Mouse (Mus musculus): ENCODE results near the gene Copg1. TPM values are rescaled to one million over a fixed set of nuclear protein-coding genes. Genes with fewer than 3 reads are reported as not detected.

Gene Copg1
- polyA plus RNA-seq (2015; fragmentation: Nextera tagmentation; extraction: Ambion mirVana) = 88.5 and 89.5 TPM in 2 replicates

DNA sequence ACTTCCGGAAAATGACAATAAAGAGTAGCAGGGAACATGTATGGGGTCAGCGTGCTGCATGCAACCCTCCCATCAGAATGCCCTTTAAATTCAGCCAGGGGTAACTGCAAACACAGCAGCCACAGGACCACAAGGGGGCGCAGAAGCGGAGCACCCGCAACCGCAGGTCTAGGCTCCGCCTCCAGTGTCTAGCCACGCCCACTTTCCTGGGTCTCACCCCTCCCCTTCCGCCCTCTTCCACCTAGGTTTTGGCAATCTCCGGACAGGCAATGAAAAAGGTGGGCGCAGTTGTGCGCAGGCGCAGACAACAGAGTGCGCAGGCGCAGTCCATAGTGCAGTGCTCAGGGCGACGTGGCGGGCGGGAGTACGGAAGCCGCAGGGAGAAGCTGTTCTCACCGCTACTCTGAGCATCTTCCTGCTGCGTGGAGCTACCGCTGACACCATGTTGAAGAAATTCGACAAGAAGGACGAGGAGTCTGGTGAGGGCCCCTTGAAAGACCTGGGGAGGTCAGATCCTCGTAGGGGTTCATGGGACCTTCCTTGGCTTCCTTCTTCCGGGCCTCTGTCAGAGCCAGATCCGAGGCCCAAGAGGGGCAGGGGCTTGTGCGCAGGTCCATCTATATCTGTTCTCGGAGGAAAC is at the start of gene Copg1:
Copg1 (plus strand) TSS at position 221 of the 640 bp plus-strand sequence.
- ATAC-seq = peak; percentile 95
- H3K4me1 ChIP-seq (replicated peaks; ENCODE audit: control insufficient read depth, insufficient read depth, low read length) = 0 out of 2 replicates have a peak, but pooled peaks cover 4% of the 10 kb centered on the region
- H3K9ac ChIP-seq (ENCODE audit: low read depth, low read length) = peak within 1 kb of the TSS; percentile 56
- no peaks in the 10 kb centered on the region for H3K27me3 ChIP-seq (replicated peaks; ENCODE audit: control insufficient read depth, insufficient read depth, low read length)
- peak within 1 kb of the TSS; percentile 69 for H3K4me2 ChIP-seq (replicated peaks; ENCODE audit: low read depth)
- peak within 1 kb of the TSS; percentile 51 for H3K4me3 ChIP-seq (ENCODE audit: low read depth, low read length)
- no peaks in the 10 kb centered on the region for H3K9me3 ChIP-seq (ENCODE audit: control insufficient read depth)
- H3K36me3 ChIP-seq (ENCODE audit: control insufficient read depth, insufficient read depth) = peaks cover 33% of the 10 kb centered on the region
- peak; percentile 98 for TF ChIP-seq CTCF (IDR thresholded peaks at IDR 0.05; ENCODE audit: low read depth)
- peak within 1 kb of the TSS; percentile 43 for H3K27ac ChIP-seq (ENCODE audit: low read depth, low read length)
- WGBS = under 1% methylated on average over 31 of the region's 31 CpGs

DNA sequence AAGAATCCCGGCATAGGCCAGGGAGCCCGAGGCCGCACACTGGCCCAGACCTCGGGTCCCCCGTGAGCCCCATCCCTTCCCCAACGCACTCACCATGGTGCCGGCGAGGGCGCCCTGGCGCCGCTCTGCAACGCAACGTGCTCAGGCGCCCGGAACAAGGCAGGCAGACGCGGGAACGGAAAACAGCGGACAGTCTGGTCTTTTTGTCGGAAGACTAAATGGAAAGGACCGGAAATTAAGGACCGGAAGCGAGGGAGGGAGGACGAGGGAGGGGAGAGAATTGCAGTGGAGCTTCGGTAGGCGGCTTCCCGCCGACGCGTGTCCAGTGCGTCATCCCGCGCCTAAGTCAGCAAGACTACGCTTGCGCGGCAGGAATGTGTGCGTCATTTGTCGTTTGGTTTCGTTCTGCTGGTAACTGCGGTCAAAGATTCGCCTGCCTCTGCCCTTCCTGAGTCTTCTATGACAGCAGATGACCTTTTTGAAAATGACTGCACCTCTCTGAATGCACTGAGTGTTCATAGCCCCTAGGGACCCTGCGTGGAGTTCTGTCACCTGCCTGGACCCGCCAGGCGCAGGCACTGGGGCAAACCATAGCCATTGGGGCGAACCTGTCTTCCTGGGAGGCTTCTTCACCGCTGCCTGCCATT is 48.9 kb upstream of the Copg1 start, which contains the start of gene Isy1:
Isy1 (minus strand) TSS at position 248 of the 647 bp plus-strand sequence.
- peak; percentile 96 for ATAC-seq

DNA sequence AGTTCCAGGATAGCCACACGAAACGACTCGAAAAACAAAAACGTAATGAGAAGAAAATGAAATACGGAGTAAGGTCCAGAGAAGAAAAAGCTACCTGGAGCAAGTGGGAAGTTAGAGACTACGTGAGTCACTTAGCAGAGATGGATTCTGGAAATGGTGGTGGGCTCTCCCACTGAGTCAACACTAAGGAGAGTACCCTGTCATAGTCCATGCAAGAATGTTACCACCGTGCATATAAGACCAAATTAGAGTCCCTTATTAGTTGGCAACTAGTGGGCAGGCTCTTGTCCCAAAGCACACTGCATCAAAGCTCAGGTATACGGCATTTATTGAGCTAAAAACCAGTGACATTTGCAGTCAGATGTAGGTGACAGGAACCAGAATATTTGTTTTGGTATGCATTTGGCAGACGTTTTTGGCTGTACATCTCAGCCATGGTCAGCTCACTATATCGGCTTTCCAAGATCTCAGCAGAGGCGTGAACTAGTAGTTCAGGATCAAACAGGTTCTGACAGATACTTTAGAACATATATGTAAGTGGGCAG is 47.7 kb upstream of the Copg1 start:
- no peaks in the 10 kb centered on the region for H3K27me3 ChIP-seq (replicated peaks; ENCODE audit: control insufficient read depth, insufficient read depth, low read length)
- H3K36me3 ChIP-seq (ENCODE audit: control insufficient read depth, insufficient read depth) = peaks cover 30% of the 10 kb centered on the region
- peak overlapping the region; percentile 86 for H3K4me2 ChIP-seq (replicated peaks; ENCODE audit: low read depth)
- no peak overlapping the region for H3K9ac ChIP-seq (ENCODE audit: low read depth, low read length)
- no peak for TF ChIP-seq CTCF (IDR thresholded peaks at IDR 0.05; ENCODE audit: low read depth)
- H3K4me3 ChIP-seq (ENCODE audit: low read depth, low read length) = no peak overlapping the region
- 0 out of 2 replicates have a peak overlapping the region, but pooled peaks have one; percentile 98 for H3K27ac ChIP-seq (ENCODE audit: low read depth, low read length)
- WGBS = 53% methylated on average over 11 of the region's 11 CpGs
- H3K9me3 ChIP-seq (ENCODE audit: control insufficient read depth) = no peaks in the 10 kb centered on the region
- ATAC-seq = no peak
- H3K4me1 ChIP-seq (replicated peaks; ENCODE audit: control insufficient read depth, insufficient read depth, low read length) = no peaks in the 10 kb centered on the region

More for the DNA sequence above, 48.9 kb upstream of the Copg1 start, which contains the start of gene Isy1:
- Histone ChIP-seq H3K9ac (ENCODE audit: low read depth, low read length) (peak within 1 kb of the TSS; percentile 76), H3K4me1 (replicated peaks; ENCODE audit: control insufficient read depth, insufficient read depth, low read length) (no peaks in the 10 kb centered on the region), H3K27me3 (replicated peaks; ENCODE audit: control insufficient read depth, insufficient read depth, low read length) (no peaks in the 10 kb centered on the region), H3K27ac (ENCODE audit: low read depth, low read length) (peak within 1 kb of the TSS; percentile 98), H3K4me3 (ENCODE audit: low read depth, low read length) (peak within 1 kb of the TSS; percentile 67), H3K36me3 (ENCODE audit: control insufficient read depth, insufficient read depth) (peaks cover 28% of the 10 kb centered on the region), H3K4me2 (replicated peaks; ENCODE audit: low read depth) (peak within 1 kb of the TSS; percentile 86), H3K9me3 (ENCODE audit: control insufficient read depth) (no peaks in the 10 kb centered on the region)
- peak; percentile 51 for TF ChIP-seq CTCF (IDR thresholded peaks at IDR 0.05; ENCODE audit: low read depth)
- WGBS = under 1% methylated on average over 46 of the region's 46 CpGs

DNA sequence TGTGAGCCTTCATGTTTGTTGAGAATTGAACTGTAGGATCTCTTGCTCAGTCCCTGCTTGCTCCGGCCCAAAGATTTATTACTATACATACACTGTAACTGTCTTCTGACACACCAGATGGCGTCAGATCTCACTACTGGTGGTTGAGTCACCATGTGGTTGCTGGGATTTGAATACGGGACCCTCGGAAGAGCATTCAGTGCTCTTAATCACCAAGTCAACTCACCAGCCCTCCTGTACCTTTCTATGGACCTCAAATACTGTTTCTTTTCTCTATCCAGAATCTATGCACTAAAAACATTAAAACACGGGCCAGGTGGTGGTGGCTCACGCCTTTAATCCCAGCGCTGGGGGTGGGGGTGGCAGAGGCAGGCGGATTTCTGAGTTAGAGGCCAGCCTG is 46.0 kb upstream of the Copg1 start:
- Histone ChIP-seq H3K4me3 (ENCODE audit: low read depth, low read length) (no peak overlapping the region), H3K4me2 (replicated peaks; ENCODE audit: low read depth) (no peak overlapping the region), H3K27me3 (replicated peaks; ENCODE audit: control insufficient read depth, insufficient read depth, low read length) (no peaks in the 10 kb centered on the region), H3K36me3 (ENCODE audit: control insufficient read depth, insufficient read depth) (peaks cover 40% of the 10 kb centered on the region), H3K4me1 (replicated peaks; ENCODE audit: control insufficient read depth, insufficient read depth, low read length) (no peaks in the 10 kb centered on the region), H3K9me3 (ENCODE audit: control insufficient read depth) (no peaks in the 10 kb centered on the region), H3K27ac (ENCODE audit: low read depth, low read length) (no peak overlapping the region), H3K9ac (ENCODE audit: low read depth, low read length) (no peak overlapping the region)
- ATAC-seq = no peak
- 73% methylated on average over 8 of the region's 8 CpGs for WGBS
- TF ChIP-seq CTCF (IDR thresholded peaks at IDR 0.05; ENCODE audit: low read depth) = 0 out of 2 replicates have a peak, but pooled peaks have one; percentile 12

DNA sequence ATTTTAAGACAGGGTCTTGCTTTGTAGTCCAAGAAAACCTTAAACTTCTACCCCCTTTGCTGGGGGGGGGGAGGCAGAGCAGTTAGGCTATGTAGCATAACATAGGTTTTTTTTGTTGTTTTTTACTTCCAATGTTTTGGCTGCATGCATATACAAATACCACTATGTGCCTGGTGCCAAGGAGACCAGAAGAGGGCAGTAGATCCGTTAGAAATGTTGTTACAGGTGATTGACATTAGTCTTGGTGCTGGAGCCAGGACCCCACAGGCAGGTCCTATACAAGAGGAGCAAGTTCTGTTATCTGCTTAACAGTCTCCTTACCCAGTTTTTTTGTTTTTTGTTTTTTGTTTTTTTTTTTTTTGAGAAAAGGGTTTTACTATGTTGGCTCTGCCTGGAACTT is 45.4 kb upstream of the Copg1 start:
- H3K27ac ChIP-seq (ENCODE audit: low read depth, low read length) = no peak overlapping the region
- TF ChIP-seq CTCF (IDR thresholded peaks at IDR 0.05; ENCODE audit: low read depth) = peak; percentile 62
- WGBS = 24% methylated on average over 1 of the region's 1 CpGs
- no peak overlapping the region for H3K9ac ChIP-seq (ENCODE audit: low read depth, low read length)
- no peak overlapping the region for H3K4me3 ChIP-seq (ENCODE audit: low read depth, low read length)
- peaks cover 40% of the 10 kb centered on the region for H3K36me3 ChIP-seq (ENCODE audit: control insufficient read depth, insufficient read depth)
- 0 out of 2 replicates have a peak, but pooled peaks cover 3% of the 10 kb centered on the region for H3K4me1 ChIP-seq (replicated peaks; ENCODE audit: control insufficient read depth, insufficient read depth, low read length)
- ATAC-seq = no peak
- H3K4me2 ChIP-seq (replicated peaks; ENCODE audit: low read depth) = no peak overlapping the region
- H3K27me3 ChIP-seq (replicated peaks; ENCODE audit: control insufficient read depth, insufficient read depth, low read length) = no peaks in the 10 kb centered on the region
- H3K9me3 ChIP-seq (ENCODE audit: control insufficient read depth) = no peaks in the 10 kb centered on the region

DNA sequence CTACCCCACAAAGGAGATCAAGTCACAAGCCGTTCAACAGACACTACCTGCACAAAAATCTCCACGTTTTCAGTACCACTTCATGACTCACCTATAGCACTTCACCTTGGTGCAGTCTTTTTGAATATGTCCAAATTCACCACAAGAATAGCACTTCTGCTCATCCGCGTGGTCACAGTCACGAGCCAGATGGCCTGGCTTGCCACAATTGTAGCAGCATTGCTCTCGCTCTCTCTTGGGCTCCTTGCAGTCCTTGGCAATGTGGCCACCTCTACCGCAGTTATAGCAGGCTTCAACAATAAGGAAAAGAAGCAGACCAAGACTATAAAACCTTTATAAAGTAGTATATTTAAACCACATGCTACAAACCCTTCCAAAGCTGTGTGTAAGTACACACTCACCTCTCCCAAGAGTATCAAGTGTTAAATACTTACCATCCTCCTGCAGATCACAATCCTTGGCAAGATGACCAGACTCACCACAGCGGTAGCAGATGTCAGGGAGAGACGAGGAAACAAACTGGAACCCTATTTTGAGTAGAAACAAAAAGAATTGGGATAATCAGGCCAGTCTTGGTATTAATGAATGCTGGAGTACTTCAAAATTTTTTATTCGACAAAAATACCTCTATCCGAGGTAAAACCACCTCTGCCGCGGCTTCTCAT is 42.5 kb upstream of the Copg1 start:
- peaks cover 46% of the 10 kb centered on the region for H3K36me3 ChIP-seq (ENCODE audit: control insufficient read depth, insufficient read depth)
- no peak for ATAC-seq
- H3K4me3 ChIP-seq (ENCODE audit: low read depth, low read length) = no peak overlapping the region
- no peak for TF ChIP-seq CTCF (IDR thresholded peaks at IDR 0.05; ENCODE audit: low read depth)
- no peaks in the 10 kb centered on the region for H3K9me3 ChIP-seq (ENCODE audit: control insufficient read depth)
- H3K27me3 ChIP-seq (replicated peaks; ENCODE audit: control insufficient read depth, insufficient read depth, low read length) = no peaks in the 10 kb centered on the region
- H3K27ac ChIP-seq (ENCODE audit: low read depth, low read length) = no peak overlapping the region
- no peak overlapping the region for H3K4me2 ChIP-seq (replicated peaks; ENCODE audit: low read depth)
- WGBS = 92% methylated on average over 13 of the region's 13 CpGs
- no peak overlapping the region for H3K9ac ChIP-seq (ENCODE audit: low read depth, low read length)
- peaks cover 7% of the 10 kb centered on the region; the same call in 1 of the 2 replicates for H3K4me1 ChIP-seq (replicated peaks; ENCODE audit: control insufficient read depth, insufficient read depth, low read length)

Data from intestine, postnatal 0 days (tissue).